39 mouse cellular contexts compared by ENCODE assay signal in the genomic region with DNA sequence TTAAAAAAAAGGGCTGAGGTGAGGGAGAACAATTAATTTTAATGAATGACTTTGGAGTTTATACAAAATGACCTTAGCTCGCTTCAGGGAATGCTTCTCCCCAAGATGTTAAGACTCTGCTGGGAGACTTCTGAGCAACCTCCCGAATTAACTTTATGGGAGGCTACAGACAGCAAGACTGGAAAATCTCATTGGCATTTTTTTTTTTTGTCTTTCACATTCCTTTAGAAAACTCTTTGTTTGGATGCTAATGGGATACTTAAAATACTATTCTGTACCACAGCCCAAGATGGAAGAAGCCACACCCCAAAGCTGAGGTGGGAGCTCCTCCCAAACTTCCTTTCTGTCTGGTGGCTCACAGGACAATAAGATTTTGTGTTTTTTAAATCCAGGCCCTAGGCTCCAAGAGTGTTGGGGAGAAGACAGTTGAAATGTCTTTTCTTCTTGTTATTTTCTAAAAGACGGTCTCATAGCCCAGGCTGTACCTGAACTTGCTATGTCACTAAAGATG. TPM values are rescaled to one million over a fixed set of nuclear protein-coding genes. Genes with fewer than 3 reads are reported as not detected.
"Had no signal": no experiment of that assay in that cellular context is flagged by ENCODE, and none has a peak within 500 bp of the region (broad histone marks: within the 10 kb centered on the region; RNA-seq: fewer than 3 reads in every experiment).

No protein-coding gene starts in this region.

- H3K4me3 ChIP-seq: heart, adult 2 months; heart, embryonic 13.5 days; heart, embryonic 15.5 days; hindbrain, embryonic 13.5 days; hindbrain, embryonic 15.5 days; kidney, embryonic 15.5 days; layer of hippocampus, adult 2 months; left cerebral cortex, adult 2 months; limb, embryonic 10.5 days; limb, embryonic 12.5 days; liver, embryonic 13.5 days; liver, embryonic 15.5 days had no signal

- H3K27ac ChIP-seq: heart, adult 2 months; heart, embryonic 13.5 days; heart, embryonic 15.5 days; hindbrain, embryonic 13.5 days; hindbrain, embryonic 15.5 days; hindbrain, postnatal 0 days; kidney, embryonic 15.5 days; kidney, postnatal 0 days; layer of hippocampus, adult 2 months; left cerebral cortex, adult 2 months; limb, embryonic 10.5 days; limb, embryonic 12.5 days; liver, embryonic 13.5 days; liver, embryonic 15.5 days had no signal

- ATAC-seq: hindbrain, postnatal 0 days; intestine, embryonic 16.5 days had no signal

- H3K4me2 ChIP-seq: heart, embryonic 11.5 days; heart, embryonic 13.5 days; heart, embryonic 15.5 days; hindbrain, embryonic 13.5 days; hindbrain, embryonic 15.5 days; kidney, embryonic 15.5 days; limb, embryonic 12.5 days; liver, embryonic 11.5 days; liver, embryonic 13.5 days; liver, embryonic 15.5 days had no signal

- H3K36me3 ChIP-seq: heart, embryonic 13.5 days; heart, embryonic 15.5 days; hindbrain, embryonic 13.5 days; hindbrain, embryonic 15.5 days; kidney, embryonic 15.5 days; limb, embryonic 10.5 days; limb, embryonic 12.5 days; liver, embryonic 13.5 days; liver, embryonic 15.5 days had no signal

- H3K9me3 ChIP-seq: heart, embryonic 13.5 days; heart, embryonic 15.5 days; hindbrain, embryonic 13.5 days; hindbrain, embryonic 15.5 days; kidney, embryonic 15.5 days; limb, embryonic 10.5 days; limb, embryonic 12.5 days; liver, embryonic 13.5 days; liver, embryonic 15.5 days had no signal

- DNase-seq: gastrocnemius, postnatal 14 days; gastrocnemius, postnatal 36 days; heart, adult 11 months; heart, adult 2 months; heart, postnatal 14 days; heart, postnatal 36 days; kidney, adult 11 months; kidney, adult 2 months; kidney, adult 9 months; kidney, postnatal 14 days; kidney, postnatal 36 days; liver; liver, embryonic 13.5 days had no signal

- H3K4me1 ChIP-seq: liver, embryonic 13.5 days; liver, embryonic 15.5 days had no signal

- H3K9ac ChIP-seq: heart, embryonic 13.5 days; heart, embryonic 15.5 days; hindbrain, embryonic 13.5 days; hindbrain, embryonic 15.5 days; kidney, embryonic 15.5 days; limb, embryonic 12.5 days; liver, embryonic 13.5 days; liver, embryonic 15.5 days had no signal

RNA-seq across cellular contexts. Expression of a gene that starts 17.0 kb away (rescaled TPM):
- total RNA-seq: gastrocnemius, adult 18-20 months; gastrocnemius, adult 8-10 months; heart, adult 2 months; heart, postnatal 14 days; heart, postnatal 36 days; hematopoietic stem cell, adult 5-6 weeks; hindbrain, postnatal 0 days; layer of hippocampus, adult 2 months; layer of hippocampus, postnatal 10 days; layer of hippocampus, postnatal 25 days; left cerebral cortex, adult 2 months; left cerebral cortex, postnatal 14 days; left cerebral cortex, postnatal 36 days had no signal
- polyA plus RNA-seq: gonadal fat pad, adult 2 months; heart, adult 2 months; heart, embryonic 11.5 days; heart, embryonic 13.5 days; heart, embryonic 15.5 days; heart, postnatal 0 days; hindbrain, embryonic 11.5 days; hindbrain, embryonic 13.5 days; hindbrain, embryonic 15.5 days; hindbrain, postnatal 0 days; intestine, embryonic 14.5 days; intestine, embryonic 16.5 days; kidney, adult 2 months; kidney, embryonic 15.5 days; kidney, postnatal 0 days; liver, embryonic 11.5 days; liver, embryonic 13.5 days; liver, embryonic 15.5 days had no signal

RNA-seq across cellular contexts. Expression of a gene that starts 26.3 kb away (rescaled TPM):
- total RNA-seq: gastrocnemius, adult 18-20 months; gastrocnemius, adult 8-10 months; gastrocnemius, postnatal 14 days; gastrocnemius, postnatal 36 days; heart, adult 2 months; heart, postnatal 14 days; heart, postnatal 36 days; layer of hippocampus, postnatal 10 days; layer of hippocampus, postnatal 25 days had no signal
- polyA plus RNA-seq: gonadal fat pad, adult 2 months; heart, adult 2 months; heart, embryonic 15.5 days; heart, postnatal 0 days; intestine, embryonic 14.5 days; intestine, embryonic 16.5 days; kidney, adult 2 months; limb, embryonic 12.5 days had no signal

RNA-seq across cellular contexts. Expression of a gene that starts 32.1 kb away (rescaled TPM):
- total RNA-seq: gastrocnemius, adult 18-20 months; gastrocnemius, adult 8-10 months; gastrocnemius, postnatal 14 days; gastrocnemius, postnatal 36 days; heart, adult 2 months; heart, postnatal 14 days; heart, postnatal 36 days; hematopoietic stem cell, adult 5-6 weeks; layer of hippocampus, adult 2 months; layer of hippocampus, postnatal 10 days; layer of hippocampus, postnatal 25 days; left cerebral cortex, adult 2 months; left cerebral cortex, postnatal 14 days; left cerebral cortex, postnatal 36 days had no signal
- polyA plus RNA-seq: heart, adult 2 months; heart, embryonic 15.5 days; heart, postnatal 0 days; intestine, embryonic 14.5 days; kidney, adult 2 months; liver, embryonic 15.5 days had no signal
